Mouse (Mus musculus) ES-E14 (cell line): ENCODE data around the gene Mapt. TPM values are rescaled to one million over a fixed set of nuclear protein-coding genes. Genes with fewer than 3 reads are reported as not detected.

ENCODE experiments used
- DNase-seq: peaks from one replicate; pipeline ENCODE4 v3.0.0-alpha.2; 2013; ENCODE audit warnings: low read depth, low spot score
- H3K27ac ChIP-seq: 2 replicates; pipeline ENCODE4 v1.5.1; 2012; ENCODE audit warnings: low read depth, mild to moderate bottlenecking, low read length, moderate library complexity, mixed read lengths; ENCODE audit not compliant: poor library complexity, insufficient read depth, severe bottlenecking
- H3K36me3 ChIP-seq: 2 replicates; pipeline ENCODE4 v1.6.1; 2012; ENCODE audit warnings: mild to moderate bottlenecking, low read length, moderate library complexity, mixed read lengths; ENCODE audit not compliant: control insufficient read depth, poor library complexity, insufficient read depth, severe bottlenecking
- H3K4me1 ChIP-seq, 2 experiments: fragments of 150-350 bp in 1 of 2; sonication (generic) in 1 of 2; 2 replicates each; pipeline ENCODE4 v1.6.1; 2012; ENCODE audit warnings: low read length in 2 of 2, mild to moderate bottlenecking in 1 of 2, mixed read lengths in 1 of 2; ENCODE audit not compliant: control insufficient read depth in 2 of 2, insufficient read depth in 2 of 2, poor library complexity in 1 of 2
- H3K4me3 ChIP-seq, 2 experiments: fragments of 150-350 bp in 1 of 2; sonication (generic) in 1 of 2; 2 replicates each; pipeline ENCODE4 v1.5.1; 2012; ENCODE audit warnings: low read length in 2 of 2, low read depth in 1 of 2, mild to moderate bottlenecking in 1 of 2, mixed read lengths in 1 of 2; ENCODE audit not compliant: insufficient read depth in 1 of 2, poor library complexity in 1 of 2, severe bottlenecking in 1 of 2
- H3K9ac ChIP-seq: 2 replicates; pipeline ENCODE4 v1.6.1; 2012; ENCODE audit warnings: low read depth, mild to moderate bottlenecking, low read length, mixed read lengths; ENCODE audit not compliant: poor library complexity, insufficient read depth, severe bottlenecking
- H3K9me3 ChIP-seq: fragments of 150-350 bp; sonication (generic); 2 replicates; pipeline ENCODE4 v1.6.1; 2012; ENCODE audit warnings: low read depth, mild to moderate bottlenecking, low read length; ENCODE audit not compliant: control insufficient read depth, insufficient read depth
- CHD2 ChIP-seq: IDR thresholded peaks from 2 replicates; pipeline ENCODE4 v1.6.1; 2014; ENCODE audit warnings: mild to moderate bottlenecking, low read depth, low read length, inconsistent platforms
- HCFC1 ChIP-seq: IDR thresholded peaks from 2 replicates; pipeline ENCODE4 v1.6.1; 2012; ENCODE audit warnings: low read length, inconsistent platforms, borderline replicate concordance; ENCODE audit not compliant: insufficient read depth
- MAFK ChIP-seq: IDR thresholded peaks from 2 replicates; pipeline ENCODE4 v1.6.1; 2014; ENCODE audit warnings: mild to moderate bottlenecking, low read depth, low read length, inconsistent platforms; ENCODE audit not compliant: insufficient read depth
- ZC3H11A ChIP-seq: IDR thresholded peaks from 2 replicates; pipeline ENCODE4 v1.6.1; 2012; ENCODE audit warnings: low read depth, mild to moderate bottlenecking, inconsistent platforms, low read length, borderline replicate concordance
- ZNF384 ChIP-seq: IDR thresholded peaks from 2 replicates; pipeline ENCODE4 v1.6.1; 2012; ENCODE audit warnings: low read depth, low read length, inconsistent platforms
- in situ Hi-C, 2 experiments: fragments of 600-800 bp; cut with MboI; formaldehyde crosslinking; loops; one replicate each; pipeline ENCODE4 v1.15.1; 2025; ENCODE audit warnings: low sequenced_read_pairs in 2 of 2, inconsistent platforms in 1 of 2; ENCODE audit not compliant: unreplicated experiment in 2 of 2
- total RNA-seq: library from RNA; depleted of rRNA; stranded (reverse); fragments of 300-350 nt; gene quantifications from 2 replicates; pipeline ENCODE4 v1.2.3, GENCODE M21; 2012

The Mapt gene
- total RNA-seq, 1 experiment: 9.7 TPM

DNA sequence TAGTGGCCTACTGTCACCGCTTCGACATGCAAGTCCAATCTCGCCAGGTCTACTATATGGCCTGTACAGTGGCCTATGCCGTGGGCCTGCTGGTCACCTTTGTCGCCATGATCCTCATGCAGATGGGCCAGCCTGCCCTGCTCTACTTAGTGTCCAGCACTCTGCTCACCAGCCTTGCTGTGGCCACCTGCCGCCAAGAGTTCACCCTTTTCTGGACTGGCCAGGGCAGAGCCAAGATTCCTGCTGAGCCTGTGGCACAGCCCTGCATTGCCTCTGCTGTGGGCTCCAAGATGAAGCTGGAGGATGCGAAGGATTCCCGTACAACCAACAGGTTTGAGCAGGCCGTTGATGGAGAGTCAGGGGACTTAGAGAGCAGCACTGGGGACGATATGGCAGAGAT is 43.4 kb upstream of the Mapt start:
- in situ Hi-C loops: no loop called here
- Histone ChIP-seq H3K4me1 (0 out of 4 replicates have a peak, but pooled peaks cover 0 to 2% of the 10 kb centered on the region in 2 experiments), H3K36me3 (no peaks in the 10 kb centered on the region), H3K27ac (no peak overlapping the region), H3K4me3 (no peak overlapping the region), H3K9me3 (no peaks in the 10 kb centered on the region), H3K9ac (no peak overlapping the region)
- DNase-seq: no peak
- TF ChIP-seq CHD2: no peak
- no peak for TF ChIP-seq MAFK
- TF ChIP-seq ZNF384: no peak
- no peak for TF ChIP-seq HCFC1
- TF ChIP-seq ZC3H11A: no peak

DNA sequence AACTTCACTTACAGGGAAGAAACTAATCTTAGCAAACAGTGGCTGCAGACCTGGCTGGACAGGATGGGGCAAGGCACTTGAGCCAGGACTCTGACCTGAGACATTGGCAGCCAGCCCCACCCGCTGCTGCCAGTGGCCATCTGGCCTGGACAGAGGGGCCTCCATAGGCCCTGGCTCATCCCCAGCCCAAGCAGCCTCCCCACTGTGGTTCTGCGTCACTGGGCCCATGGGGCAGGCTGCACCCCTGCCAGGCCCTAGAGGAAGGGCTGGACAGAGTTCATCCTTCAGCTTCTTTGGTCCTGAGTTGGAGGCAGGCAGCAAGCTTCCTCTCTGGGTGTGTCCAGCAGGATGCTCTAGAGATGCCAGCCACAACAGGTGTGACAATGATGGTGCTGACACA is 41.2 kb upstream of the Mapt start:
- H3K36me3 ChIP-seq: no peaks in the 10 kb centered on the region
- no peaks in the 10 kb centered on the region for H3K9me3 ChIP-seq
- no peak overlapping the region for H3K27ac ChIP-seq
- H3K4me1 ChIP-seq: 0 out of 4 replicates have a peak, but pooled peaks cover 0 to 2% of the 10 kb centered on the region in 2 experiments
- TF ChIP-seq ZNF384 (no peak), CHD2 (no peak), MAFK (no peak), HCFC1 (no peak), ZC3H11A (no peak)
- DNase-seq: no peak
- H3K9ac ChIP-seq: no peak overlapping the region
- in situ Hi-C loops: loop anchor here in 1 of 2 experiments (10.0 kb wide), 2 partner anchors 195 to 425 kb away; no protein-coding TSS in a partner anchor
- no peak overlapping the region for H3K4me3 ChIP-seq

GRCm38 (mm10) chr11:104195382-104195781 is 35.8 kb upstream of the Mapt start:
- no peak for TF ChIP-seq CHD2
- TF ChIP-seq HCFC1: no peak
- TF ChIP-seq ZNF384: no peak
- no peak for TF ChIP-seq MAFK
- no peak for TF ChIP-seq ZC3H11A
- Histone ChIP-seq H3K36me3 (no peaks in the 10 kb centered on the region), H3K9me3 (no peaks in the 10 kb centered on the region), H3K27ac (no peak overlapping the region), H3K4me1 (peaks cover 0 to 2% of the 10 kb centered on the region in 2 experiments; a peak in 1 of 4 replicates), H3K4me3 (no peak overlapping the region), H3K9ac (no peak overlapping the region)
- in situ Hi-C loops: loop anchor here in 1 of 2 experiments (10.0 kb wide), 2 partner anchors 201 to 431 kb away; no protein-coding TSS in a partner anchor
- no peak for DNase-seq

GRCm38 (mm10) chr11:104195791-104196190 is 35.4 kb upstream of the Mapt start:
- Histone ChIP-seq H3K4me1 (peaks cover 0 to 2% of the 10 kb centered on the region in 2 experiments; a peak in 1 of 4 replicates), H3K4me3 (no peak overlapping the region), H3K36me3 (no peaks in the 10 kb centered on the region), H3K9ac (no peak overlapping the region), H3K27ac (no peak overlapping the region), H3K9me3 (no peaks in the 10 kb centered on the region)
- in situ Hi-C loops: loop anchor here in 1 of 2 experiments (10.0 kb wide), 2 partner anchors 201 to 431 kb away; no protein-coding TSS in a partner anchor
- DNase-seq: peak; percentile 96
- peak; percentile 26; the same call in 1 of the 2 replicates for TF ChIP-seq HCFC1
- peak; percentile 98 for TF ChIP-seq ZC3H11A
- no peak for TF ChIP-seq CHD2

- Histone ChIP-seq H3K9ac (no peak overlapping the region), H3K4me3 (no peak overlapping the region), H3K4me1 (peaks cover 0 to 2% of the 10 kb centered on the region in 2 experiments; a peak in 1 of 4 replicates), H3K36me3 (no peaks in the 10 kb centered on the region), H3K9me3 (no peaks in the 10 kb centered on the region), H3K27ac (no peak overlapping the region)
- peak; percentile 42 for DNase-seq
- TF ChIP-seq ZNF384 (no peak), ZC3H11A (no peak), HCFC1 (no peak), MAFK (no peak), CHD2 (no peak)
- in situ Hi-C loops: loop anchor here in 1 of 2 experiments (10.0 kb wide), 2 partner anchors 203 to 433 kb away; no protein-coding TSS in a partner anchor
These were observed 33.3 kb upstream of the Mapt start for GRCm38 (mm10) chr11:104197861-104198260.
